Mouse (Mus musculus): ENCODE data around the gene Rps6ka3. TPM values are rescaled to one million over a fixed set of nuclear protein-coding genes. Genes with fewer than 3 reads are reported as not detected.
A peak's percentile ranks its signal among the peaks of the same experiment; 100 is the strongest.

Gene Rps6ka3
- total RNA-seq, 2 experiments from 2014 or later, result 53.5 TPM

DNA sequence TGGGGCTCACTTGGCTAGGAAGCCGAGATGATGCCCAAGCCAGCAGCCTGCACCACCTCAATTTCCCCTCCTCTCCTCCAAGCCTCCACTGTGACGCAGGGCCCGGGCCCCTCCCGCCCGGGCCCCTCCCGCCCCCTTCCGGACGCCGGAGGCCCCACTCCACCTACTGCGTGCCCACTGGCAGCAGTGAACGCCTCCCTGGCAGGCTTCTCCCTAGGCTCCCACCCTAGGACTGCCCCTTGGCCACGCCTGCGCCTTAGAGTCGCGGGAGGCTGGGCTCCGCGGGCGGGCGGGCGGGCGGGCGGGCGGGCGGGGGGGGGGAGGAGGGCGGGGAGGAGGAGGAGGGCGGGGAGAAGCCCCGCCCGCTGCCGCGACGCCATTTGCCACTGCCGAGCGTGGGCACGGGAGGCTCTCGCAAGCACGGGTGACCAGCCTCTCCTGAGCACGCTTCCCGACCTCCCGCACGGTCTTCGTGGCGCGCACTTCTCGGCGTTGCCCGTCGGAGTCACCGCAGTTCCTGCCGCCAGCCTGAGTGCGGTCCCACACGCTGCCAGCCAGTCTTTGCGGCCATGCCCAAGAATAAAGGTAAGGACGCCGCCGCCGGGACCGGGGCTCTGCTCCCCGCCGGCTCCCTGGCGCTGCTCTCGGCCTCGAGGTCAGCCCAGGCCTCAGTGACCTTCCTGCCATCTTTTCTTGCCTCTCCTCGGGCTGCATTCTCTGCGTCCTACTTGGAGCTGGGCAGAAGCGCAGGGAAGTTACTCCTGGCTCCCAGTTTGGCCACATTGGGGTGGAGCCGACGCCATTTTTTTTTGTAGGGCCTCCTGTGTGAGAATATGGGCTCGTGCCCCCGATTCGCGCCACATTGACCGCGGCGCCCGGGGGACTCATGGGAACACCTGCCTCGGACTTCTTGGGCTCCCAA, 162.0 kb downstream of the Rps6ka3 start, which contains the start of gene Eif1ax:
Eif1ax (plus strand) TSS at position 348 of the 922 bp plus-strand sequence.
- Histone ChIP-seq H3K4me3 (peak within 1 kb of the TSS; percentile 68), H3K27ac (peak within 1 kb of the TSS; percentile 67)
- peak; percentile 47 to 65 for DNase-seq (ENCODE audit: extremely low spot score in 1 of 2, low spot score in 2 of 2)
- intact Hi-C loops (cut with DNase I), result no loop called here
- no peak; the same call in none of the 2 replicates for TF ChIP-seq CTCF (IDR thresholded peaks at IDR 0.05)

DNA sequence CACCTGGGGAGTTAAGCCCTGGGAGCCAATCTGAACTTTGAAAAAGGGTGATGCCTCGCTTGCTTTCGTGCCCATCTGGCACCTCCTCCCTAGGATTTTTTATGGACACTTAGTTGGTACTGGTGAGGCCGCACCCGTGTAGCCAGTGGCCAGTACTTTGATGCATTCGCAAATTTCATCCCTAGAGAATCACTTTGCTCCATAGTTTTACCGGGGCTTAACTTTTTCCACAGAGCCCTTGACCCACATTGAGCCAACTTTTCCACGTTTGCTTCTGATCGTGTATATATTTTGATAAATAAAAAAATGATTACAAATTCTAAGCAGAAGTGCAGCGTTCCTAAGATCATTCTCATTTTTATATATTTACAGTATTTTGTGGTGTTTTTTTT, 162.6 kb downstream of the Rps6ka3 start:
- intact Hi-C loops (cut with DNase I), result no loop called here
- DNase-seq (ENCODE audit: extremely low spot score in 1 of 2, low spot score in 2 of 2), result no peak
- peak overlapping the region; percentile 68 for H3K4me3 ChIP-seq
- H3K27ac ChIP-seq, result peak overlapping the region; percentile 54; the same call in 1 of the 2 replicates
- no peak for TF ChIP-seq CTCF (IDR thresholded peaks at IDR 0.05)

DNA sequence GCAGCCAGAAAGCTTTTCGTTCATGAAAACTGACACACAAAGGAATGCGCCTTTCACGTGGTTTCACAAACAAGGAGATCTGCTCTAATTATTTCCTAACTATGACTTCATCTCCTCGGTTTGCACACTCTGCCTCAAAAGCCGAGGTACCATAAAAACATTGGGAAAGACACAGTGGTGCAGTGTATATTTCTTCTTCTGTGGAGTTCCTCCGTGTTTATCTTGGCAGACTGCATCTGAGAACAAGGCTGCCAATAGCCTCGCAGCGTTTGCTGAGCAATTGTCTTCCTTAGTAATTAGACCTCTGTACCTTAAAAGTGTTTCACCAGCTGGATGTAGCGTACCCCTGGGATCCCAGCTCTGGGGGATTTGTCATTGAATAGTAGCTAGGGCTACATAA, 177.0 kb downstream of the Rps6ka3 start:
- no peak overlapping the region for H3K4me3 ChIP-seq
- DNase-seq (ENCODE audit: extremely low spot score in 1 of 2, low spot score in 2 of 2), result no peak
- intact Hi-C loops (cut with DNase I), result no loop called here
- no peak overlapping the region for H3K27ac ChIP-seq
- no peak for TF ChIP-seq CTCF (IDR thresholded peaks at IDR 0.05)

DNA sequence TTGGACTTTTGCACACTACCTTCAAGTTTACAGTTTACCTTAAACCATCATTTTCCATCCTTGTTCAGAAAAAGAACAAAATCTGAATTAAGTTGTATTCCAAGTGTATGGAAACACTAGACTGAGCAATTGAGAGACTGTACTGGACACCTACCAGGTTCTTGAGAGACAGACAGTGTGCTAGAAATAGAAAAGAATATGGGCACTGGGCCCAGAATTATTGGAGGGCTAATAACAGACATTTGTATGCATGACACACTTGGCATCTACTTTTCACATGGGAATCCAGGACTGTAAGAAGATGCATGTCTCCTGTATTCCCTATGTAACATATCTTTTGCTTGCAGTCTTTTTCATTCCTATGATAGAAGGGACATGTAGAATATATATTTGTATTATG, 178.8 kb downstream of the Rps6ka3 start:
- no peak for TF ChIP-seq CTCF (IDR thresholded peaks at IDR 0.05)
- Histone ChIP-seq H3K4me3 (no peak overlapping the region), H3K27ac (no peak overlapping the region)
- intact Hi-C loops (cut with DNase I), result no loop called here
- no peak for DNase-seq (ENCODE audit: extremely low spot score in 1 of 2, low spot score in 2 of 2)

DNA sequence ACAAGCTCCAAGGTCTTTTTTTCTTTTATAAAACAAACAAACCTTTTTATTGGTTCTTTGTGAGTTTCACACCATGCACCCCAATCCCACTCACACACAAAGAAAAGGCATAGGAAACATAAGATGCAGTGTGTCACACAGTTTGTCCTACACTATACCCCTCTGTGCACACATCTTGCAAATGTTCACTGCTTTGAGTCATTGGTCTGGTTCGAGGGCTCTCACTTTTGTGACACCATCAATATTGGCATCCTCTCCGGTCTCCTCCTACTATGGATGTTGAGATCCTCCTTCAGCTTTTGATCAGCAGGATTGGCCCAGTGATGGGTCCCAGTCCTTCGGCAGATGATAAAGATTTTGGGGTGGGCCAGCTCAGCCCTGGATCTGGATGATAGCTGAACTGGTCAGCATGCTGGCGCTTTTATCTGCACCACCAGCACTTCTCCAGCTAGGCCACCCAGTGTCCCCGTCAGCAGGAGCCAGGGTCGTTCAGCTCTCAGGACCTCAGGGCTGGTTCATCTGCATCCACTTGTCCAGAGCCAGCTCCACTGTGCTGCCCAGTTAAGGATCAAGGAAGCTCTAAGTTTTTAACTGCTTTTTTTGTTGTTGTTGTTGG, 180.3 kb downstream of the Rps6ka3 start:
- no peak for DNase-seq (ENCODE audit: extremely low spot score in 1 of 2, low spot score in 2 of 2)
- intact Hi-C loops (cut with DNase I), result no loop called here
- Histone ChIP-seq H3K4me3 (no peak overlapping the region), H3K27ac (no peak overlapping the region)
- TF ChIP-seq CTCF (IDR thresholded peaks at IDR 0.05), result no peak

DNA sequence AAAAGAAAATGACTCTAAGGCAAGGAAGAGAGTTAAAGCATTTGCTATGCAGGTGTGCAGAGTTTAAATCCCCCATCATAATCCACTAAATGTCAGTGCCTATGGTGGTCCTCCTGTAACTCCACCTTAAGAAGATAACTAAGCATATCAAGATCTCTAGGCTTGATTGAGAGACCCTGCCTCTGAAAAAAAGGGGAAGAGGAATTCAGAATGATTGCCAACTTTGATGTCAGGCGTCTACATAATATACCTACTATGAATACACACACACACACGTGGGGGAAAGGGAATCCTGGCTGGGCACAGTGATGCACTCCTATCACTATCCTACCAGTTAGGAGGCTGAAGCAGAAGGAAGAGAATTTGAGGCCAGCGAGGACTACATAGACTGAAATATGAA, 181.1 kb downstream of the Rps6ka3 start:
- no peak for DNase-seq (ENCODE audit: extremely low spot score in 1 of 2, low spot score in 2 of 2)
- Histone ChIP-seq H3K27ac (no peak overlapping the region), H3K4me3 (no peak overlapping the region)
- intact Hi-C loops (cut with DNase I), result no loop called here
- no peak for TF ChIP-seq CTCF (IDR thresholded peaks at IDR 0.05)

DNA sequence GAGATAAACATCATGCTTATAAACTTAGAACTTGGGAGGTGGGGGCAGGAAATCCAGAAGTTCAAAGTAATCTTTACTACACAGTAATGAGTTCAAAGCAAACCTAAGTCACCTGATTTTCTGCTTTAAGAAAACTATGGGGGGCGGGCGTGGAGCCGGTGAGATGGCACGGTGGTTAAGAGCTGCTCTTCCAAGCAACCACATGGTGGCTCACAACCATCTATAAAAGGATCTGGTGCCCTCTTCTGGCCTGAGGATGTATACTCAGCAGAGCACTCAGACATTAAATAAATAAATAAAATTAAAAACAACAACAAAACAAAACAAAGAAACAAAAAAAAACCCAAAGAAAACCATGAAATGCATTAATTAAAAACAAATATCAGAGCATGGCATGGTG, 199.1 kb downstream of the Rps6ka3 start:
- intact Hi-C loops (cut with DNase I), result no loop called here
- Histone ChIP-seq H3K27ac (no peak overlapping the region), H3K4me3 (no peak overlapping the region)
- peak; percentile 53 for TF ChIP-seq CTCF (IDR thresholded peaks at IDR 0.05)
- DNase-seq (ENCODE audit: extremely low spot score in 1 of 2, low spot score in 2 of 2), result peak in 1 of 2 experiments; percentile 10

DNA sequence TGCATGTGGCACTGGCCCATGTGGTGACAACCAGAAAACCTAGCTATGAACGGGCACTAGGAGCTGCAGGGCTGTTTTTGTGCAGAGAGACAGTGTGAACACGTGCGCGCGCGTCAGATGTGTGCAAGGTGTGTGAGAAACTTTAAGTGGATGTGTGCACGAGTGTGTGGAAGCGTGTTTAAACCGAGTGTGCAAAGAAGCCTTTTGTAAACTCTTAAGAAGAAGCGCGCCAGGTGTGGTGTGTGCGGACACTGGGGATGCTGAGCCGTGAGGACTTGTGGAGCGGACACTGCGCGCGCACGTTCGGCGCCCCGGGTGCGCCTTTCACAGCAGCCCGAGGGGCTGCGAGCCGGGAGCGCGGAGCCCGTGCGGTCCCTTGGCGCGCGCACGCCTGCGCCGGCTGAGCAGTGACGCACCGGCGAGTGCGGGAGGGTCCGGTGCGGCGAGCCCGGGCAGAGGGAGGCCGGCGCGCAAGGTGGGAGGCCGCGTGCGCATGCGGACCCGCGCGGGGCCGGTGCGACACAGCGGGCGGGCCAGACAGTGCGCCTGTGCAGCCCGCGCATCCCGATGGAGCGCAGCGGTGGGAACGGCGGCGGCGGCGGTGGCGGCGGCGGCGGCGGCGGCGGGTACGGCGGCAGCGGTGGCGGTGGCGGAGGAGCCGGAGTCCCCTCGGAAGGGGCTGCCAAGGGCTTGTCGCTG, 204.2 kb downstream of the Rps6ka3 start, which contains the start of gene Map7d2:
Map7d2 (plus strand) TSS at position 443 of the 699 bp plus-strand sequence.
- no peak for TF ChIP-seq CTCF (IDR thresholded peaks at IDR 0.05)
- peak; percentile 62 to 69 for DNase-seq (ENCODE audit: extremely low spot score in 1 of 2, low spot score in 2 of 2)

DNA sequence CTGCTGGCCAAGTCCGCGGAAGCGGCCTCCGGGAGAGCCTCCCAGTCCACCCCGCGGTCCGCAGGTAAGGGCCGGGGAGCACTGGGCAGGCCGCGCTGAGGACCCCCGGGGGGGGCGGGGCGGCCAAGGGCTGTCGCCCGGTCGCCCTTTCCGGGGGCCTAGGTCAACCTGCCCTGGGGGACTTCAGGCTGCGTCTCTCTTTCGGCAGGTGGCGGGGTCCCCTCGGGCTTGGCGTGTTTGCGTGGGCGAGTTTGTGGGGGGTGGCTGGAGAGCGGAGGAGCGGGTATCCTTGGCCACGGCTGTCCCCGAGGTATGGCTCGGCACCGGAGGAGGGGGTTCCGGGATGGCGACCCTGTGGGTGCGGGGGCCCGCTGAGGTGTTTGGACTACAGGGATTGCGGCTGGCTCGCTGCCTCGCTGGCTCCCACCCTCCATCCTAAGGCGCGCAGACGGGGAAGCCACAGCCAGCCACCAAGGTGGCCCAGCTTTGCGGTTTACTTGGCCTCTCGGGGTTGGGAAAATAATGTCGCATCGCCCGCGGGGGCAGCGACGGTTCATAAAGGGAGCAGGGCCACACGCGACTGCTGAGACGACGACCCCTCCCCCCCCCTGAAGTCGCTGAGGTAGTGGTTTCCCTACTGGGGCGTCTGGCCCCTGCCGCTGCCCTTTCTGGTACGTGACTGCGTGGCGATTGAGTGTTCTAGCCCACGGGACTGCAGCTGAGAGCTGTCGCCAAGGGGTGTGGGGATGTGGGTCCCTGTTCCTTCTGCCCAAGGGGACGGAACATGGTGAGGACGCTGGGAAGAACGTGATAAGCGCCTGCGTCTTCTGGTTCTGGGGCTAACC, 204.9 kb downstream of the Rps6ka3 start:
- TF ChIP-seq CTCF (IDR thresholded peaks at IDR 0.05), result no peak
- intact Hi-C loops (cut with DNase I), result no loop called here
- H3K27ac ChIP-seq, result peak overlapping the region; percentile 80
- H3K4me3 ChIP-seq, result peak overlapping the region; percentile 55
- peak; percentile 11 to 18 for DNase-seq (ENCODE audit: extremely low spot score in 1 of 2, low spot score in 2 of 2)

More for the DNA sequence above, 204.2 kb downstream of the Rps6ka3 start, which contains the start of gene Map7d2:
- Histone ChIP-seq H3K27ac (peak within 1 kb of the TSS; percentile 80), H3K4me3 (peak within 1 kb of the TSS; percentile 55)
- intact Hi-C loops (cut with DNase I), result no loop called here

Other genes starting within 250 kb of the Rps6ka3 start
- gene Eif1ax, start 161.9 kb downstream of the Rps6ka3 start, total RNA-seq (2021), result 100 to 1,000 TPM; 126 to 127 TPM
- 100 to 1,000 TPM in 1 of 2 experiments, 10 to 100 TPM in 1; 96.9 to 127 TPM for gene Map7d2, start 204.3 kb downstream of the Rps6ka3 start, total RNA-seq (2021)

Data from left cerebral cortex, adult 2 months (tissue).